8 mouse cellular contexts compared by ENCODE assay signal in the genomic region with DNA sequence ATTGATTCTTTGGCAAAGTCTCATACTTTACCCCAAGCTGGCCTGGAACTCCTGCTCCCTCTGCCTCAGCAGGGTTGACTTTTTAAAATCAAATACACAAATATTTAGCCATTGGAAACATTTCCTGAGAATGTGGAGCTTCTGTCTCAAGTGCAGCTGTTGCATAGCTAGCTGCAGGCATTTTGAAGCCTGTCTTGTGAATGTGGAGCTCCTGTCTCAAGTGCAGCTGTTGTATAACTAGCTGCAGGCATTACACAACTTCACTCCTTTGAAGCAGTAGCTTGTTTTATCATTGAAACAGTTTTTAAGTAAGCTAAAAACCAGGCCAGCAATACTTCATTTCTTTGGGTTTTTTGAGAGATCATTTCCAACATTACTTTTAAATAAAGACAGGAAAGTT. TPM values are rescaled to one million over a fixed set of nuclear protein-coding genes. Genes with fewer than 3 reads are reported as not detected.
DNase-seq lines count a peak whose midpoint lies in the region; ATAC-seq and TF ChIP-seq lines count a peak whose summit lies in the region.

No protein-coding gene starts in this region.

- peaks cover 29% of the 10 kb centered on the region for H3K36me3 ChIP-seq in heart, embryonic 15.5 days
- H3K36me3 ChIP-seq in myocyte (ENCODE audit: control insufficient read depth, insufficient read depth): peaks cover 36% of the 10 kb centered on the region

- no peaks in the 10 kb centered on the region for H3K9me3 ChIP-seq in heart, embryonic 15.5 days (replicated peaks)

- H3K9ac ChIP-seq in heart, embryonic 15.5 days: peak overlapping the region; percentile 41

- DNase-seq in embryo, embryonic 10 days (ENCODE audit: low spot score): peak; percentile 16
- no peak for DNase-seq in embryo, embryonic 9.5 days (ENCODE audit: extremely low spot score)
- peak; percentile 68 for DNase-seq in CD4-positive helper T cell, adult 2 months (ENCODE audit: low read depth, low spot score)
- DNase-seq in liver: peak; percentile 4
- DNase-seq in spleen, postnatal 14 days (ENCODE audit: low spot score in 2 of 2): no peak
- no peak for DNase-seq in urinary bladder, adult 18-20 months (ENCODE audit: low spot score in 2 of 2)

- no peak overlapping the region for H3ac ChIP-seq in myocyte (ENCODE audit: control insufficient read depth, insufficient read length)

- TF ChIP-seq POLR2A in myocyte (IDR thresholded peaks at IDR 0.05; ENCODE audit: insufficient read length, low read depth): peak; percentile 59

- H3K4me1 ChIP-seq in heart, embryonic 15.5 days (replicated peaks): peaks cover 10% of the 10 kb centered on the region

- H3K27ac ChIP-seq in heart, embryonic 15.5 days: peak overlapping the region; percentile 55

- H3K27me3 ChIP-seq in heart, embryonic 15.5 days: no peaks in the 10 kb centered on the region
- H3K27me3 ChIP-seq in myocyte (ENCODE audit: control insufficient read depth, insufficient read depth, insufficient read length): no peaks in the 10 kb centered on the region

- peak overlapping the region; percentile 48 for H3K4me3 ChIP-seq in heart, embryonic 15.5 days
- peak overlapping the region; percentile 73 for H3K4me3 ChIP-seq in myocyte

- no peak for ATAC-seq in heart, embryonic 15.5 days (replicated peaks; ENCODE audit: insufficient number of reproducible peaks, insufficient read depth, low FRiP score, low read depth)

- peak overlapping the region; percentile 59 for H3K4me2 ChIP-seq in heart, embryonic 15.5 days
- H3K4me2 ChIP-seq in myocyte (ENCODE audit: low read depth): peak overlapping the region; percentile 95

- peaks cover 28% of the 10 kb centered on the region for H3K79me2 ChIP-seq in myocyte (ENCODE audit: control insufficient read depth, insufficient read depth)

TF ChIP-seq in myocyte, 11 proteins besides CTCF, POLR2A, EP300 and RAD21:
- TF ChIP-seq POLR2AphosphoS2 (IDR thresholded peaks at IDR 0.05; ENCODE audit: insufficient read length, low read depth): peak; percentile 78
- TF ChIP-seq TCF12 (IDR thresholded peaks at IDR 0.05; ENCODE audit: insufficient read depth, poor library complexity, severe bottlenecking): peak; percentile 80
- TF ChIP-seq MYOD1 (IDR thresholded peaks at IDR 0.05; ENCODE audit: control insufficient read depth in 1 of 3, insufficient read length in 2 of 3, low read depth in 2 of 3): peak; percentile 74 to 89 (median 85)
- peak; percentile 78 for TF ChIP-seq CEBPB (IDR thresholded peaks at IDR 0.05; ENCODE audit: insufficient read depth, poor library complexity, severe bottlenecking)
- TF ChIP-seq MYOG (IDR thresholded peaks at IDR 0.05; ENCODE audit: control insufficient read depth in 1 of 3, insufficient read depth in 1 of 3, insufficient read length in 2 of 3, low read depth in 2 of 3): peak in 2 of 3 experiments; percentile 85 to 86
- no peak for TF ChIP-seq TCF3 (IDR thresholded peaks at IDR 0.05; ENCODE audit: insufficient read length, low read depth)
- no peak for TF ChIP-seq REST (IDR thresholded peaks at IDR 0.05; ENCODE audit: insufficient read depth, insufficient read length)
- TF ChIP-seq MAX (IDR thresholded peaks at IDR 0.05; ENCODE audit: low read depth): no peak

RNA-seq across cellular contexts. Expression of a gene that starts 1.3 kb away (rescaled TPM):
- 0.37 and 0.46 TPM in 2 replicates for polyA plus RNA-seq in heart, embryonic 15.5 days (2015; fragmentation: Nextera tagmentation; extraction: Ambion mirVana)
- polyA plus RNA-seq in myocyte (2012; fragmentation: generic; extraction: Trizol): 19.7 TPM

Comparison
In these comparisons a context has a peak if more than half of its experiments do, and no peak if none do; other contexts are left out.
1. DNase-seq: peak in embryo, embryonic 10 days (single experiment), CD4-positive helper T cell, adult 2 months (single experiment) and liver (single experiment); none in embryo, embryonic 9.5 days (single experiment), spleen, postnatal 14 days (0 of 2) and urinary bladder, adult 18-20 months (0 of 2).
2. RNA of a gene that starts 1.3 kb away (polyA plus RNA-seq): 19.7 TPM in myocyte (single experiment); 0.37 to 0.46 TPM in heart, embryonic 15.5 days; every median in the first group is over 10 times any median in the second.